Mouse (Mus musculus) adrenal gland, adult 18-20 months (tissue): ENCODE data around the gene Prdm10. TPM values are rescaled to one million over a fixed set of nuclear protein-coding genes. Genes with fewer than 3 reads are reported as not detected.

Source experiments
- DNase-seq, 2 experiments: peaks; one replicate each; pipeline ENCODE4 v3.0.0; 2021 to 2022; ENCODE audit warnings: low spot score in 2 of 2
- total RNA-seq, 2 experiments: library from RNA; stranded (reverse); gene quantifications; 1 replicate in 1 of 2; 2 replicates in 1 of 2; pipeline ENCODE4 v1.2.3; 2021

The Prdm10 gene
- total RNA-seq, 2 experiments from 2014 or later: 7.5 to 9.2 TPM

GRCm38 (mm10) chr9:31301526-31302311 lies 21.4 kb downstream of the Prdm10 start:
- DNase-seq: no peak

- DNase-seq: no peak
Observed at GRCm38 (mm10) chr9:31304358-31304757, 24.0 kb downstream of the Prdm10 start.

GRCm38 (mm10) chr9:31305117-31305516 lies 24.8 kb downstream of the Prdm10 start:
- no peak for DNase-seq

- no peak for DNase-seq
Observed at GRCm38 (mm10) chr9:31305807-31306206, 25.5 kb downstream of the Prdm10 start.

GRCm38 (mm10) chr9:31307232-31307631 lies 26.9 kb downstream of the Prdm10 start:
- DNase-seq: no peak

- no peak for DNase-seq
Observed at GRCm38 (mm10) chr9:31309041-31309440, 28.7 kb downstream of the Prdm10 start.

- DNase-seq: no peak
Observed at GRCm38 (mm10) chr9:31310662-31311061, 30.3 kb downstream of the Prdm10 start.

- DNase-seq: no peak
Observed at GRCm38 (mm10) chr9:31313876-31314275, 33.5 kb downstream of the Prdm10 start.

- DNase-seq: no peak
Observed at GRCm38 (mm10) chr9:31315983-31316382, 35.6 kb downstream of the Prdm10 start.

- DNase-seq: no peak
Observed at GRCm38 (mm10) chr9:31318956-31319355, 38.6 kb downstream of the Prdm10 start.

GRCm38 (mm10) chr9:31320734-31321133 lies 40.4 kb downstream of the Prdm10 start:
- DNase-seq: no peak

GRCm38 (mm10) chr9:31321526-31321925 lies 41.2 kb downstream of the Prdm10 start:
- DNase-seq: no peak

- no peak for DNase-seq
Observed at GRCm38 (mm10) chr9:31322090-31322489, 41.8 kb downstream of the Prdm10 start.

GRCm38 (mm10) chr9:31330816-31331215 lies 50.5 kb downstream of the Prdm10 start:
- no peak for DNase-seq

GRCm38 (mm10) chr9:31331246-31331645 lies 50.9 kb downstream of the Prdm10 start:
- no peak for DNase-seq

- no peak for DNase-seq
Observed at GRCm38 (mm10) chr9:31331906-31332305, 51.6 kb downstream of the Prdm10 start.

- DNase-seq: no peak
Observed at GRCm38 (mm10) chr9:31332826-31333225, 52.5 kb downstream of the Prdm10 start.

GRCm38 (mm10) chr9:31334991-31335390 lies 54.7 kb downstream of the Prdm10 start:
- DNase-seq: no peak

- DNase-seq: no peak
Observed at GRCm38 (mm10) chr9:31344289-31344831, 64.0 kb downstream of the Prdm10 start.

GRCm38 (mm10) chr9:31346575-31347080 lies 66.3 kb downstream of the Prdm10 start:
- DNase-seq: no peak

- no peak for DNase-seq
Observed at GRCm38 (mm10) chr9:31348458-31348857, 68.1 kb downstream of the Prdm10 start.

GRCm38 (mm10) chr9:31348915-31349314 lies 68.6 kb downstream of the Prdm10 start:
- DNase-seq: peak; percentile 71 to 77

GRCm38 (mm10) chr9:31352716-31353115 lies 72.4 kb downstream of the Prdm10 start:
- DNase-seq: no peak
